Mouse (Mus musculus) E14TG2a.4 (cell line): ENCODE results near the gene Hephl1.

ENCODE experiments used
- CTCF ChIP-seq: conservative IDR thresholded peaks from 2 replicates; pipeline ENCODE4 v1.5.1; 2014; ENCODE audit warnings: low read length
- NANOG ChIP-seq: IDR thresholded peaks from 2 replicates; pipeline ENCODE4 v1.6.1; 2014; ENCODE audit warnings: borderline replicate concordance, low read length, mixed read lengths
- POU5F1 ChIP-seq: IDR thresholded peaks from 2 replicates; pipeline ENCODE4 v1.6.1; 2014; ENCODE audit warnings: low read length, borderline replicate concordance

DNA sequence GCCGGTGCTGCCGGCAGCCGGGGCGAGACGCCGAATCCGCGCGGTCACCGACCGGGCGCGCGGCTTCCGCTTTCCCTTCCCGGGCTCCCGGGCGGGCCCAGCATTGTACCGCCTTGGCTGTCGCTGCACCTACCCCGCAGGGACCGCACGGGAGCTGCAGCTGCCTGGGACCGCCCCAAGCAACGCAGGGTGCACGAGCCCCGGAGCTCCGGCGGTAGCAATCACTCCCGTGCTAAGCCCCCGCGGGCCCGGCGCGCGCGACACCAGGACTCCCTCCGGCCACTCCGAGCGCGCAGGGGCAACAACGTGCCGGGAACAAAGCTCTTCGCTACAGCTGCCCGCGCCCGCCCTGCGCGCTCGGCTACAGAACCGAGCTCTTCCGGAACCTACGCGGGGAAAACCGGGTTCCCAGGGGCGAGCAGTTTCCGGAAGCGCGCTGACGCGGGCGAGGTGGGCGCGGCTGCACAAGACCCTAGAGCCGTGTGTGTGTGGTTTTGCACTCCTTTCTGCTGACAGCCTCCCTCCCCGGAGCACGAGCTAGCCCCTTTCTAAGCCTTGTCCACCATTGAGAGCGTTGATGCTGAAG, 66.7 kb downstream of the Hephl1 start, which contains the start of gene Panx1:
- TF ChIP-seq CTCF (no peak), POU5F1 (no peak), NANOG (no peak)
